8 mouse cellular contexts compared by ENCODE assay signal in the genomic region with DNA sequence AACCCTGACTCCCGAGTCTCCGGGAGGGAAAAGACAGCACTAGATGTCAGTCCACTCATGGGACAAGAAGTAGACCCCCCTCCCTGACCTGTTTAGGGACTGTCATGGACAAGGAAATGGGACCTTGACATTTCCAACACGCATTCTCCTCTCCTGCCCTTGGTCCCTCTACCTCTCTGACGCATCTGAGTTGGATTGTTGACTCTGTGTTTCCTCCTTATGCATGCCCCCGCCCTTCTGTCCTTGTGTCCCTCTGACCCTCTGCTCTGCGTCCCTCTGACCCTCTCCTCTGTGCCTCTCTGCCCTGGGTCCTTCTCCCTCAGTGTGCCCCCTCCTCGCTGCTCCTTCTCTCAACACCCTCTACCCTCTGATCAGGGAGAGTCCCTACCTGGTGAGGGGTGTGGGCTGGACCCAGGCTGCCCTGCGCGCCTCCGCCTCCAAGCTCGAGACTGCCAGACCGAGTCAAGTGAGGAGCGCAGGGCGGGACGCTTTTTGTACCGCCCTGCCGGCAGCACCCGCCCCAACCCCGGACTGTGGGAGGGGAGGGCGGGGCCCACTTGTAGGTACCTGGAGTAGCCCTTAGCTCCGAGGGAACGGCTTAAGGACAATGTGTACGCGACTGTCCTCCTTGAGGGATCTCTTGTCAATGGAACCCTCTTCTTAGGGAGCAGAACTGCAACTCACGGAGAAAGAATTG. TPM values are rescaled to one million over a fixed set of nuclear protein-coding genes. Genes with fewer than 3 reads are reported as not detected.
DNase-seq lines count a peak whose midpoint lies in the region; ATAC-seq and TF ChIP-seq lines count a peak whose summit lies in the region.

No protein-coding gene starts in this region.

- TF ChIP-seq CTCF in bone marrow, adult 2 months (IDR thresholded peaks at IDR 0.05; ENCODE audit: control insufficient read depth, insufficient read depth, low read length): no peak

- peak; percentile 24; the same call in 1 of the 2 replicates for ATAC-seq in hindbrain, embryonic 16.5 days
- ATAC-seq in liver, embryonic 13.5 days (ENCODE audit: low read depth): peak; percentile 85
- ATAC-seq in neural tube, embryonic 12.5 days (ENCODE audit: low FRiP score, low read depth): no peak

- H3K27ac ChIP-seq in bone marrow, adult 2 months (ENCODE audit: control insufficient read depth, insufficient read depth, low read depth, low read length, poor library complexity): peak overlapping the region; percentile 76
- H3K27ac ChIP-seq in hindbrain, embryonic 16.5 days (ENCODE audit: low read depth, low read length): no peak overlapping the region
- H3K27ac ChIP-seq in liver, embryonic 13.5 days: peak overlapping the region; percentile 86
- no peak overlapping the region for H3K27ac ChIP-seq in neural tube, embryonic 12.5 days

- H3K9ac ChIP-seq in hindbrain, embryonic 16.5 days (ENCODE audit: low read depth, low read length): no peak overlapping the region
- H3K9ac ChIP-seq in liver, embryonic 13.5 days: peak overlapping the region; percentile 75
- no peak overlapping the region for H3K9ac ChIP-seq in neural tube, embryonic 12.5 days

- peak overlapping the region; percentile 95 for H3K4me3 ChIP-seq in bone marrow, adult 2 months (replicated peaks; ENCODE audit: control insufficient read depth, low read depth, low read length)
- H3K4me3 ChIP-seq in hindbrain, embryonic 16.5 days (ENCODE audit: low read length): peak overlapping the region; percentile 11; the same call in 1 of the 2 replicates
- H3K4me3 ChIP-seq in liver, embryonic 13.5 days (replicated peaks): peak overlapping the region; percentile 65
- no peak overlapping the region; the same call in 1 of the 2 replicates for H3K4me3 ChIP-seq in neural tube, embryonic 12.5 days

- peak; percentile 64 for DNase-seq in ES-CJ7 (ENCODE audit: low read depth, low spot score)
- peak; percentile 41 for DNase-seq in forelimb bud, embryonic 11.5 days (ENCODE audit: low read depth, low spot score)
- peak; percentile 62 for DNase-seq in liver, embryonic 13.5 days
- no peak for DNase-seq in frontal cortex, postnatal 25 days (ENCODE audit: low spot score in 2 of 2)
- no peak for DNase-seq in cerebellum, adult 8-10 months

- peaks cover 14% of the 10 kb centered on the region for H3K27me3 ChIP-seq in hindbrain, embryonic 16.5 days (replicated peaks; ENCODE audit: control insufficient read depth, insufficient read depth, low read length)
- H3K27me3 ChIP-seq in liver, embryonic 13.5 days: peaks cover 59% of the 10 kb centered on the region
- H3K27me3 ChIP-seq in neural tube, embryonic 12.5 days (replicated peaks): peaks cover 29% of the 10 kb centered on the region

- peak; percentile 80; the same call in 1 of the 2 replicates for TF ChIP-seq POLR2A in bone marrow, adult 2 months (IDR thresholded peaks at IDR 0.05; ENCODE audit: borderline replicate concordance, control insufficient read depth, low read depth, low read length)

- no peaks in the 10 kb centered on the region for H3K36me3 ChIP-seq in hindbrain, embryonic 16.5 days (ENCODE audit: control insufficient read depth, insufficient read depth, low read length)
- no peaks in the 10 kb centered on the region for H3K36me3 ChIP-seq in liver, embryonic 13.5 days
- H3K36me3 ChIP-seq in neural tube, embryonic 12.5 days: no peaks in the 10 kb centered on the region

- 9% methylated on average over 25 of the region's 25 CpGs for WGBS in bone marrow, adult 2 months
- 3% methylated on average over 24 of the region's 25 CpGs for whole genome bisulfite sequencing in hindbrain, embryonic 16.5 days
- 3% methylated on average over 25 of the region's 25 CpGs for WGBS in liver, embryonic 13.5 days (ENCODE audit: insufficient replicate concordance)
- whole genome bisulfite sequencing in neural tube, embryonic 12.5 days: 5% methylated on average over 25 of the region's 25 CpGs

- H3K4me2 ChIP-seq in hindbrain, embryonic 16.5 days (ENCODE audit: low read length): peak overlapping the region; percentile 49
- peak overlapping the region; percentile 71 for H3K4me2 ChIP-seq in liver, embryonic 13.5 days
- H3K4me2 ChIP-seq in neural tube, embryonic 12.5 days (replicated peaks): peak overlapping the region; percentile 44

- no peaks in the 10 kb centered on the region for H3K9me3 ChIP-seq in hindbrain, embryonic 16.5 days (ENCODE audit: control insufficient read depth, low read length)
- no peaks in the 10 kb centered on the region for H3K9me3 ChIP-seq in liver, embryonic 13.5 days (replicated peaks)
- H3K9me3 ChIP-seq in neural tube, embryonic 12.5 days: no peaks in the 10 kb centered on the region

- peaks cover 2% of the 10 kb centered on the region; the same call in 1 of the 2 replicates for H3K4me1 ChIP-seq in bone marrow, adult 2 months (ENCODE audit: control insufficient read depth, insufficient read depth, low read length)
- peaks cover 11% of the 10 kb centered on the region for H3K4me1 ChIP-seq in hindbrain, embryonic 16.5 days (ENCODE audit: control insufficient read depth, insufficient read depth, low read depth, low read length)
- H3K4me1 ChIP-seq in liver, embryonic 13.5 days (replicated peaks): peaks cover 62% of the 10 kb centered on the region
- H3K4me1 ChIP-seq in neural tube, embryonic 12.5 days: peaks cover 20% of the 10 kb centered on the region

RNA-seq across cellular contexts. Expression of gene Tinagl1, which starts 0.4 kb away (rescaled TPM):
- polyA plus RNA-seq in bone marrow, adult 2 months (2011; ENCODE audit: insufficient read depth, insufficient read length, low replicate concordance, missing spikeins): 29.5 and 51.1 TPM in 2 replicates
- polyA plus RNA-seq in hindbrain, embryonic 16.5 days (2015; fragmentation: Nextera tagmentation; extraction: Ambion mirVana): 10.0 and 12.5 TPM in 2 replicates
- polyA plus RNA-seq in liver, embryonic 13.5 days (2015; fragmentation: Nextera tagmentation; extraction: Ambion mirVana): 32.9 and 34.6 TPM in 2 replicates
- polyA plus RNA-seq in neural tube, embryonic 12.5 days (2016; fragmentation: Nextera tagmentation; extraction: Ambion mirVana): 5.0 and 5.5 TPM in 2 replicates

RNA-seq across cellular contexts. Expression of gene Hcrtr1, which starts 35.3 kb away (rescaled TPM):
- polyA plus RNA-seq in bone marrow, adult 2 months (2011; ENCODE audit: insufficient read depth, insufficient read length, low replicate concordance, missing spikeins): not detected in 2 replicates
- 5.7 and 8.6 TPM in 2 replicates for polyA plus RNA-seq in hindbrain, embryonic 16.5 days (2015; fragmentation: Nextera tagmentation; extraction: Ambion mirVana)
- 0.05 TPM in 1 of 2 replicates, not detected in the other for polyA plus RNA-seq in liver, embryonic 13.5 days (2015; fragmentation: Nextera tagmentation; extraction: Ambion mirVana)
- 0.52 and 0.62 TPM in 2 replicates for polyA plus RNA-seq in neural tube, embryonic 12.5 days (2016; fragmentation: Nextera tagmentation; extraction: Ambion mirVana)

RNA-seq across cellular contexts. Expression of gene Gm853, which starts 47.7 kb away (rescaled TPM):
- not detected in 2 replicates for polyA plus RNA-seq in bone marrow, adult 2 months (2011; ENCODE audit: insufficient read depth, insufficient read length, low replicate concordance, missing spikeins)
- 1.3 and 1.4 TPM in 2 replicates for polyA plus RNA-seq in hindbrain, embryonic 16.5 days (2015; fragmentation: Nextera tagmentation; extraction: Ambion mirVana)
- polyA plus RNA-seq in liver, embryonic 13.5 days (2015; fragmentation: Nextera tagmentation; extraction: Ambion mirVana): not detected in 2 replicates
- polyA plus RNA-seq in neural tube, embryonic 12.5 days (2016; fragmentation: Nextera tagmentation; extraction: Ambion mirVana): not detected in 2 replicates

Comparison
In these comparisons a context has a peak if more than half of its experiments do, and no peak if none do; other contexts are left out.
1. DNase-seq: peak in ES-CJ7 (single experiment), forelimb bud, embryonic 11.5 days (single experiment) and liver, embryonic 13.5 days (single experiment); none in frontal cortex, postnatal 25 days (0 of 2) and cerebellum, adult 8-10 months (single experiment).
2. H3K27ac ChIP-seq: peak in bone marrow, adult 2 months (single experiment) and liver, embryonic 13.5 days (single experiment); none in hindbrain, embryonic 16.5 days (single experiment) and neural tube, embryonic 12.5 days (single experiment).
3. Peak in every context shown above with its lines, with median percentiles within 50 percentile points of each other: H3K4me2 ChIP-seq.